Mouse (Mus musculus): ENCODE results near the gene 2700049A03Rik. TPM values are rescaled to one million over a fixed set of nuclear protein-coding genes. Genes with fewer than 3 reads are reported as not detected.
"Not testable (repeated sequence)": the region's sequence is repeated elsewhere in the genome, so short reads cannot be mapped to it uniquely, and the experiment has no call there.

Gene 2700049A03Rik
- polyA plus RNA-seq (2015; fragmentation: Nextera tagmentation; extraction: Ambion mirVana), result 12.1 and 12.8 TPM in 2 replicates

DNA sequence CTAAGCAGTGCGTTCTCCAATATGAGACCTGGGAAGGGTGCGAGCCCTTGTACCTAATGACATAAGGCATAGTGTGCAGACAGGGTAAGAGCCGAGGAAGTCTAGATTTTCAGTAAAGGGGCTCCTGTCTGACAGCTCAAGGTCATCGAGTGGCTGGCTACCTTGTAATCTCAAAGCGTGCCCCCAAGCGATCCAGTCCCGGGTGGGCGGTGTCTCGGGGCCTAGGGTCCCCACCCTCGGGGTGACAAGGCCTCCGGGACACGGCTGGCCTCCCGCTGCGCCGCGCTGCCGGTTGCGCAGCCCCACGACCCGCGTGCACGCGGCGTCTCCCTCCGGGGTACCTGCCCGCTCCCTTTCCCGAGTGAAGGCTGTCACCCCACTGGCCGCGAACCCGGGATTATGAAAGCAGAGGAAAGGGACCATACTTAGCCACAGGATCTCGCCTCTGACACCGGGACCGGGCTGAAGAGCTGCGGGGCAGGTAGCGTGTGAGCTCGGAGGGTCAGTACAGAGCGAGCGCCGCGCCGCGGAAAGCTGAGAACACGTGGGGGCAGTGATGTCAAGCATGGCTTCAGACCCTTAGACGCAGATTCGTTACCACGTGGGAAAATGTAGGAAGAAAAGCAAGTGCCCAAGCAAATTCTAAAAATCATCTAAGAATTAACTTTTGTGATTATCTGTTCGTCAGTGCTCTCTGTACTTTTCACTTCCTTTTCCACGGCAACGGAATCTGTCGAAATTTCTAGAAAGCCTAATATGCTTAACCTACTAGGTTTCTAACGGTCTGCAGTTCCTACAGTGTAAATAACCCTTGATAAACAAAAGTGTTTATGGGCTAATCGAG, at the start of gene 2700049A03Rik, which contains the start of gene Timm9:
Gene 2700049A03Rik (plus strand): TSS at position 719 of the 844 bp plus-strand sequence.
Gene Timm9 (minus strand): TSS at position 555 of the 844 bp plus-strand sequence.
- Histone ChIP-seq H3K27me3 (replicated peaks) (no peaks in the 10 kb centered on the region), H3K36me3 (peaks cover 30% of the 10 kb centered on the region), H3K4me2 (peak within 1 kb of the TSS; percentile 86), H3K9me3 (replicated peaks) (no peaks in the 10 kb centered on the region), H3K4me3 (replicated peaks) (peak within 1 kb of the TSS; percentile 99), H3K4me1 (peaks cover 39% of the 10 kb centered on the region), H3K27ac (replicated peaks) (peak within 1 kb of the TSS; percentile 83), H3K9ac (replicated peaks) (peak within 1 kb of the TSS; percentile 95)
- peak; percentile 94 for ATAC-seq (ENCODE audit: low FRiP score)
- WGBS, result under 1% methylated on average over 50 of the region's 52 CpGs

- WGBS, result 97% methylated on average over 4 of the region's 4 CpGs
- not testable (repeated sequence) for H3K27me3 ChIP-seq (replicated peaks); ATAC-seq (ENCODE audit: low FRiP score)
Observed at GRCm38 (mm10) chr12:71104275-71104674, 32.4 kb upstream of the 2700049A03Rik start.

DNA sequence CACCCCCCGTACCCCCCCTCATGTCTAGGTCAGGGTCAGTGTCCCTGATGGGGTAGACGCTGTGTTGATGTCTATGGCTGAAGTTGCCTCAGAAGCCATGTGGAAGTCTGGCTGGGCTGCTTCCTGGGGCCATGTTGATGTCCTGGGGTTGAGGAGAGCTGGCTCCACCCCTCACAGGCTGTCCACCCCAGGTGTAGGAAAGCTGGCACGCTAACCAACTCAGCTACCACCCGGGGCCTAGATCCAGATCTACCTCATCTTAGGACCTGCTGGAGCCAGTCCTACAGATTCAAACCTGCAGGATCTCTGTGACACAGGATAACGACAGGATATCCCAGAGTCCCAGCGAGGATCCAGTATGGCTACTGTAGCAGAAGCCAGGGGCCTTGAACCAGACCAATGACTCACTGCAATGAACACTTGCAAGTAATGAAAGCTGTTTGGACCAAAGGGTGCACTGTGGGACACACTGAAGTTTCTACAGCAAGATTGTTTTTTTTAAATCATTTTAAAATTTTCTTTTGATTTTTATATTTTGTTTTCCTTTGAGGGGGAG, 29.4 kb upstream of the 2700049A03Rik start:
- Histone ChIP-seq H3K9ac (replicated peaks) (no peak overlapping the region), H3K4me2 (no peak overlapping the region), H3K4me1 (peaks cover 5% of the 10 kb centered on the region; the same call in 1 of the 2 replicates), H3K4me3 (replicated peaks) (no peak overlapping the region), H3K9me3 (replicated peaks) (no peaks in the 10 kb centered on the region), H3K27me3 (replicated peaks) (no peaks in the 10 kb centered on the region; the same call in 1 of the 2 replicates), H3K27ac (replicated peaks) (no peak overlapping the region), H3K36me3 (no peaks in the 10 kb centered on the region)
- no peak for ATAC-seq (ENCODE audit: low FRiP score)
- 86% methylated on average over 6 of the region's 6 CpGs for WGBS

More at GRCm38 (mm10) chr12:71104275-71104674, 32.4 kb upstream of the 2700049A03Rik start:
- H3K4me1 ChIP-seq; H3K27ac ChIP-seq (replicated peaks); H3K36me3 ChIP-seq; H3K4me2 ChIP-seq; H3K4me3 ChIP-seq (replicated peaks); H3K9me3 ChIP-seq (replicated peaks); H3K9ac ChIP-seq (replicated peaks): not testable (repeated sequence)

DNA sequence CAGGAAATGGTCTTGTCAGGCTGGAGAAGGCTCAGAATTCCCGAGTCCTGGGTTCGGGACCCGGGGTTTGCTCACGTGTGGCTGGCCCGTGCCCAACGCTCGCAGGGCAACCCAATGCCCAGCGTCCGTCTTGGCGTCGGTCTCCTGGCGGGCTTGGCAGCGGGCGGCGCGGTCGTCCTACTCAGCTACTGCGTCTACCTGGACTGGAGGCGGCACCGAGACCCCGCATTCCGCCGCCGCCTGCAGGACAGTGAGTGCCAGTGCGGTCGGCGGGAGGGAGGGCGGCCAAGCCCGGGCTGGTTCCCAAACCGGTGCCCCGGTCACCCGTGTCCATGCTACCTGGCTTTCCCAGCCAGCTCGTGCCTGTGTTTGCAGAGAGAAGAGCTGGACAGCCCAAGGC, 25.3 kb upstream of the 2700049A03Rik start, which contains the start of gene Tomm20l:
Gene Tomm20l (plus strand): TSS at position 98 of the 400 bp plus-strand sequence.
- Histone ChIP-seq H3K4me2 (peak within 1 kb of the TSS; percentile 50), H3K27me3 (replicated peaks) (no peaks in the 10 kb centered on the region; the same call in 1 of the 2 replicates), H3K27ac (replicated peaks) (no peak within 1 kb of the TSS), H3K4me3 (replicated peaks) (peak within 1 kb of the TSS; percentile 17), H3K4me1 (peaks cover 13% of the 10 kb centered on the region), H3K9me3 (replicated peaks) (no peaks in the 10 kb centered on the region), H3K36me3 (no peaks in the 10 kb centered on the region), H3K9ac (replicated peaks) (no peak within 1 kb of the TSS; the same call in 1 of the 2 replicates)
- ATAC-seq (ENCODE audit: low FRiP score), result no peak
- 12% methylated on average over 33 of the region's 33 CpGs for WGBS

DNA sequence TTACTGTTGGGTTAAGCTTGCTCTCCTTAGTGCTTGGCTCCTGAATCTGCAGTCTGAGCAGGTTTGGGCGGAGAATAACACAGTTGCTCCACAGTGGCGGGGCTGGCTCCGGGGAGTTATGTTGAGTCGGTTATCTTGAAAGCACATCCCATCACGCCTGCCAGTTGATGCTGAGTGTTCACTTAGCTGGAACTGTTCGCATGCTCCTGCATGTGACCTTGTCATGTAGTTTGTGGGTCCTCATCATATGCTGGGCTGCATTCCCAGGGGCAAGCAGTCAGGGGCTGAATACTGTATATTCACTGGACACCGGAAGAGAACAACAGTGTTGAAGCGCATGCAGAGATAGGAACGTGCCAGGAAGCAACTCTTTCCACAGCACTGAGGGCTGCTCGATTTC, 23.6 kb upstream of the 2700049A03Rik start:
- WGBS, result 90% methylated on average over 10 of the region's 10 CpGs
- ATAC-seq (ENCODE audit: low FRiP score), result no peak

GRCm38 (mm10) chr12:71113675-71114288, 22.9 kb upstream of the 2700049A03Rik start:
- ATAC-seq (ENCODE audit: low FRiP score), result no peak; the same call in 1 of the 2 replicates
- 31% methylated on average over 12 of the region's 12 CpGs for WGBS
- Histone ChIP-seq H3K36me3 (no peaks in the 10 kb centered on the region), H3K4me3 (replicated peaks) (no peak overlapping the region), H3K27ac (replicated peaks) (no peak overlapping the region), H3K27me3 (replicated peaks) (no peaks in the 10 kb centered on the region; the same call in 1 of the 2 replicates), H3K4me1 (peaks cover 13% of the 10 kb centered on the region), H3K4me2 (peak overlapping the region; percentile 32), H3K9ac (replicated peaks) (no peak overlapping the region), H3K9me3 (replicated peaks) (no peaks in the 10 kb centered on the region)

More for the DNA sequence above, 23.6 kb upstream of the 2700049A03Rik start:
- Histone ChIP-seq H3K4me1 (peaks cover 13% of the 10 kb centered on the region), H3K4me3 (replicated peaks) (no peak overlapping the region), H3K27me3 (replicated peaks) (no peaks in the 10 kb centered on the region; the same call in 1 of the 2 replicates), H3K27ac (replicated peaks) (no peak overlapping the region), H3K36me3 (no peaks in the 10 kb centered on the region), H3K9me3 (replicated peaks) (no peaks in the 10 kb centered on the region), H3K9ac (replicated peaks) (no peak overlapping the region), H3K4me2 (no peak overlapping the region)

DNA sequence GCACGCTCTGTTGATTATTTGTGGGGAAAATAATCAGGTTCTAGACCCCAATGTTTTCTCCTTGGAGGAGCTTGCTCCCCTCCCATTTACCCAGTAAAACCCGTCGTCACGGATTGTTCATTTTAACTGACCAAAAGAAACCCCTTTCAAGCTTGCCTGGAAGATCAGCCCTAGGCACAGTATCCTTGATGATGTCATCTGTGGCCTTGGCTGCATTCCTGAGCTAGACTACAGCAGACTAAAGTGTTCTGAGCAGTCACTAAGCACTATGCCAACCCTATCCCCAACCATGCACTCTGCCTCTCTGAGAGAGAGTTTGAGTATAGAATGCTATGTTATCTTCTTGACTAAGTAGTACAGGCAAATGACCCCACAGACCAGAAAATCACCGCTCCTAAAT, 20.2 kb upstream of the 2700049A03Rik start:
- Histone ChIP-seq H3K9ac (replicated peaks) (no peak overlapping the region), H3K4me1 (peaks cover 11% of the 10 kb centered on the region), H3K4me3 (replicated peaks) (no peak overlapping the region), H3K9me3 (replicated peaks) (no peaks in the 10 kb centered on the region), H3K27ac (replicated peaks) (no peak overlapping the region), H3K36me3 (peaks cover 3% of the 10 kb centered on the region; the same call in 1 of the 2 replicates), H3K4me2 (no peak overlapping the region), H3K27me3 (replicated peaks) (no peaks in the 10 kb centered on the region; the same call in 1 of the 2 replicates)
- WGBS, result 79% methylated on average over 5 of the region's 5 CpGs
- no peak for ATAC-seq (ENCODE audit: low FRiP score)

GRCm38 (mm10) chr12:71122731-71123130, 13.9 kb upstream of the 2700049A03Rik start:
- WGBS, result 89% methylated on average over 10 of the region's 10 CpGs
- no peak overlapping the region for H3K4me2 ChIP-seq
- H3K27me3 ChIP-seq (replicated peaks), result no peaks in the 10 kb centered on the region
- ATAC-seq (ENCODE audit: low FRiP score), result no peak
- H3K4me1 ChIP-seq, result no peaks in the 10 kb centered on the region
- no peak overlapping the region for H3K9ac ChIP-seq (replicated peaks)
- H3K4me3 ChIP-seq (replicated peaks), result no peak overlapping the region
- no peak overlapping the region for H3K27ac ChIP-seq (replicated peaks)
- H3K9me3 ChIP-seq (replicated peaks), result no peaks in the 10 kb centered on the region
- peaks cover 33% of the 10 kb centered on the region for H3K36me3 ChIP-seq

DNA sequence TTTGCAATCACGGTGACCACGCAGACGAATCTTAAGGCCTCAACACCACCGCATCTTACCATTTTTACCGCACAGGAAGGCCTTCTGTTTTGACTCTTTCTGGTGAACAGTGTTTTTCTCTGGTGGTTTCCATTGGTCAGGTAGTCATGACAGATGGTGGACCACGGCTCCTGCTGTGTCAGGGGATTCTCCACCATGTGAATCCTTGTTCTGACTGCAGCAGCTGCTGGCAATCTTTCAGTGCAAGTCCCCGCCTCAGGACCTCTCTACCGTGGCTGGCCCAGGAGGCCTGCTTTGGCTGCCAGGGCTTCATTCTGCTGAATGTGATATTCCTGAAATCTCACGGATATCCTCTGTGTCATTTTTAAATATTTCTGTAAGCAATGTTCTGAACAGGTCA, 13.4 kb upstream of the 2700049A03Rik start:
- ATAC-seq (ENCODE audit: low FRiP score), result no peak
- Histone ChIP-seq H3K4me2 (no peak overlapping the region), H3K36me3 (peaks cover 33% of the 10 kb centered on the region), H3K4me1 (no peaks in the 10 kb centered on the region), H3K9me3 (replicated peaks) (no peaks in the 10 kb centered on the region), H3K4me3 (replicated peaks) (no peak overlapping the region), H3K9ac (replicated peaks) (no peak overlapping the region), H3K27me3 (replicated peaks) (no peaks in the 10 kb centered on the region), H3K27ac (replicated peaks) (no peak overlapping the region)
- 87% methylated on average over 9 of the region's 9 CpGs for WGBS

GRCm38 (mm10) chr12:71135581-71135980, 1.1 kb upstream of the 2700049A03Rik start:
- 0 out of 2 replicates have a peak overlapping the region, but pooled peaks have one; percentile 2 for H3K9ac ChIP-seq (replicated peaks)
- H3K9me3 ChIP-seq (replicated peaks), result no peaks in the 10 kb centered on the region

DNA sequence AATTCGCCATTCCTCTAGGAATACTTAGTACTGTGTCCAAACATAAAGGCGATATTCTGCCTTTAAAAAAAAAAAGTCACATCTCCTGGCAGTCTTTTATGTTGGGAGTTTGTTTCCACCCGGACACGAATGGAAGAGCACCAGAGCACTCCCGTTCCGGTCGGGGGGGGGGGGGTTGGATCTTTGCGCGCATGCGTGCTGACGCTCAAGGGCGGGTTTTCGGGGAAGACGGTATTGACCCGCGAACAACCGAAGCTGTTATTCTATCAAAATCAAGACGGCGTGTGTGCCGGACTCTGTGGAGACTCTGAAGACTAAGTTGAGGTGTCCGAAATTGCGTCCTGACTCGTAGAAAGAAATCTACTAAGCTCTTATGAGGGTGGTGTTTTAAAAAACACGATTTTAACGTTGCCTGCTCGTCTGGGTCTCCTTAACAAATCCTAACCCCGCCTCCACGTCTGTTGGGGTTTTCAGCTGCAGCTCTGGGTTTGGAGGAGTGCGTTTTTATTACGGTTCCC, 385 bp downstream of the 2700049A03Rik start:
- peak; percentile 88 for ATAC-seq (ENCODE audit: low FRiP score)
- WGBS, result under 1% methylated on average over 30 of the region's 30 CpGs
- Histone ChIP-seq H3K4me1 (peaks cover 39% of the 10 kb centered on the region), H3K9ac (replicated peaks) (peak overlapping the region; percentile 95), H3K36me3 (peaks cover 31% of the 10 kb centered on the region), H3K27ac (replicated peaks) (peak overlapping the region; percentile 83), H3K27me3 (replicated peaks) (no peaks in the 10 kb centered on the region), H3K4me3 (replicated peaks) (peak overlapping the region; percentile 99), H3K4me2 (peak overlapping the region; percentile 86), H3K9me3 (replicated peaks) (no peaks in the 10 kb centered on the region)

More at GRCm38 (mm10) chr12:71135581-71135980, 1.1 kb upstream of the 2700049A03Rik start:
- Histone ChIP-seq H3K27ac (replicated peaks) (no peak overlapping the region), H3K36me3 (peaks cover 27% of the 10 kb centered on the region), H3K4me1 (peaks cover 39% of the 10 kb centered on the region), H3K27me3 (replicated peaks) (no peaks in the 10 kb centered on the region), H3K4me3 (replicated peaks) (peak overlapping the region; percentile 99), H3K4me2 (peak overlapping the region; percentile 86)
- 42% methylated on average over 5 of the region's 5 CpGs for WGBS
- no peak for ATAC-seq (ENCODE audit: low FRiP score)
